Comparison of ENCODE assay signal across 13 mouse cellular contexts in genomic region chr7:96920447-96921095, GRCm38 (mm10). TPM values are rescaled to one million over a fixed set of nuclear protein-coding genes. Genes with fewer than 3 reads are reported as not detected.
DNase-seq lines count a peak whose midpoint lies in the region; ATAC-seq and TF ChIP-seq lines count a peak whose summit lies in the region.
"Had no signal": no experiment of that assay in that cellular context is flagged by ENCODE, and none has a peak within 500 bp of the region (broad histone marks: within the 10 kb centered on the region; RNA-seq: fewer than 3 reads in every experiment).

No protein-coding gene starts in this region.

- H3K4me2 ChIP-seq in hindbrain, embryonic 11.5 days (replicated peaks; ENCODE audit: low read depth, low read length), result no peak overlapping the region
- no peak overlapping the region for H3K4me2 ChIP-seq in forebrain, embryonic 15.5 days (replicated peaks)
- H3K4me2 ChIP-seq in midbrain, embryonic 14.5 days (ENCODE audit: low read length), result no peak overlapping the region
- H3K4me2 ChIP-seq: hindbrain, embryonic 15.5 days; liver, embryonic 13.5 days had no signal

- peak; percentile 88 for ATAC-seq in hindbrain, embryonic 11.5 days (ENCODE audit: low FRiP score)
- ATAC-seq in forebrain, embryonic 15.5 days (replicated peaks), result peak; percentile 63; the same call in 1 of the 2 replicates
- peak; percentile 72 for ATAC-seq in midbrain, embryonic 14.5 days (ENCODE audit: low FRiP score, low TSS enrichment)

- no peak for DNase-seq in hindbrain, embryonic 11.5 days (ENCODE audit: low spot score)
- DNase-seq in hindbrain, embryonic 10.5 days (ENCODE audit: low spot score), result no peak
- DNase-seq in ES-E14 (ENCODE audit: low read depth, low spot score), result no peak
- peak; percentile 48 for DNase-seq in midbrain, embryonic 14.5 days
- no peak for DNase-seq in spleen, adult 12 weeks (ENCODE audit: low spot score)
- DNase-seq in cerebellum, adult 11 months, result no peak
- DNase-seq in frontal cortex, postnatal 36 days (ENCODE audit: low spot score in 2 of 2), result no peak
- DNase-seq: liver, embryonic 13.5 days; thymus, adult 2 months had no signal

- no peaks in the 10 kb centered on the region for H3K9me3 ChIP-seq in hindbrain, embryonic 11.5 days (ENCODE audit: control insufficient read depth, low read length)
- H3K9me3 ChIP-seq in hindbrain, embryonic 10.5 days, result no peaks in the 10 kb centered on the region
- no peaks in the 10 kb centered on the region for H3K9me3 ChIP-seq in ES-E14 (ENCODE audit: control insufficient read depth, insufficient read depth, low read depth, low read length)
- H3K9me3 ChIP-seq in forebrain, embryonic 15.5 days, result no peaks in the 10 kb centered on the region
- H3K9me3 ChIP-seq in midbrain, embryonic 14.5 days (ENCODE audit: control insufficient read depth, low read length), result no peaks in the 10 kb centered on the region
- H3K9me3 ChIP-seq: heart, embryonic 10.5 days; hindbrain, embryonic 15.5 days; liver, embryonic 13.5 days had no signal

- H3K27me3 ChIP-seq in hindbrain, embryonic 11.5 days (ENCODE audit: control insufficient read depth, insufficient read depth, low read length), result no peaks in the 10 kb centered on the region
- no peaks in the 10 kb centered on the region for H3K27me3 ChIP-seq in hindbrain, embryonic 10.5 days (ENCODE audit: insufficient read depth, poor library complexity, severe bottlenecking)
- H3K27me3 ChIP-seq in forebrain, embryonic 15.5 days, result no peaks in the 10 kb centered on the region
- H3K27me3 ChIP-seq in midbrain, embryonic 14.5 days (ENCODE audit: control insufficient read depth, insufficient read depth, low read length), result no peaks in the 10 kb centered on the region

- no peaks in the 10 kb centered on the region for H3K36me3 ChIP-seq in hindbrain, embryonic 11.5 days (ENCODE audit: control insufficient read depth, insufficient read depth, low read length)
- H3K36me3 ChIP-seq in hindbrain, embryonic 10.5 days, result no peaks in the 10 kb centered on the region
- no peaks in the 10 kb centered on the region for H3K36me3 ChIP-seq in ES-E14 (ENCODE audit: control insufficient read depth, insufficient read depth, low read length, poor library complexity, severe bottlenecking)
- no peaks in the 10 kb centered on the region for H3K36me3 ChIP-seq in forebrain, embryonic 15.5 days
- no peaks in the 10 kb centered on the region for H3K36me3 ChIP-seq in midbrain, embryonic 14.5 days (ENCODE audit: control insufficient read depth, insufficient read depth, low read length)
- H3K36me3 ChIP-seq: heart, embryonic 10.5 days; hindbrain, embryonic 15.5 days; liver, embryonic 13.5 days had no signal

- H3K4me3 ChIP-seq in hindbrain, embryonic 11.5 days (ENCODE audit: low read depth, low read length), result no peak overlapping the region
- H3K4me3 ChIP-seq in hindbrain, embryonic 10.5 days, result no peak overlapping the region
- no peak overlapping the region for H3K4me3 ChIP-seq in ES-E14 (ENCODE audit: insufficient read depth in 1 of 2, low read depth in 1 of 2, low read length in 2 of 2, poor library complexity in 1 of 2, severe bottlenecking in 1 of 2)
- no peak overlapping the region for H3K4me3 ChIP-seq in forebrain, embryonic 15.5 days
- no peak overlapping the region for H3K4me3 ChIP-seq in midbrain, embryonic 14.5 days (replicated peaks; ENCODE audit: low read depth, low read length)
- H3K4me3 ChIP-seq: heart, embryonic 10.5 days; hindbrain, embryonic 15.5 days; liver, embryonic 13.5 days had no signal

- 39% methylated on average over 7 of the region's 7 CpGs for WGBS in hindbrain, embryonic 11.5 days
- 50% methylated on average over 7 of the region's 7 CpGs for WGBS in hindbrain, embryonic 10.5 days
- WGBS in forebrain, embryonic 15.5 days, result 35% methylated on average over 7 of the region's 7 CpGs
- WGBS in midbrain, embryonic 14.5 days, result 25% methylated on average over 7 of the region's 7 CpGs

- no peak overlapping the region for H3K27ac ChIP-seq in hindbrain, embryonic 11.5 days (ENCODE audit: low read depth, low read length)
- no peak overlapping the region for H3K27ac ChIP-seq in hindbrain, embryonic 10.5 days
- no peak overlapping the region for H3K27ac ChIP-seq in ES-E14 (ENCODE audit: insufficient read depth, low read depth, low read length, poor library complexity, severe bottlenecking)
- no peak overlapping the region for H3K27ac ChIP-seq in forebrain, embryonic 15.5 days (replicated peaks)
- H3K27ac ChIP-seq in midbrain, embryonic 14.5 days (replicated peaks; ENCODE audit: low read depth, low read length), result no peak overlapping the region
- H3K27ac ChIP-seq: heart, embryonic 10.5 days; hindbrain, embryonic 15.5 days; kidney, postnatal 0 days; liver, embryonic 13.5 days had no signal

- H3K9ac ChIP-seq in hindbrain, embryonic 11.5 days (ENCODE audit: low read depth, low read length), result no peak overlapping the region
- no peak overlapping the region for H3K9ac ChIP-seq in ES-E14 (ENCODE audit: insufficient read depth, low read depth, low read length, poor library complexity, severe bottlenecking)
- no peak overlapping the region for H3K9ac ChIP-seq in forebrain, embryonic 15.5 days (replicated peaks)
- no peak overlapping the region for H3K9ac ChIP-seq in midbrain, embryonic 14.5 days (replicated peaks; ENCODE audit: low read length)
- H3K9ac ChIP-seq: hindbrain, embryonic 15.5 days; liver, embryonic 13.5 days had no signal

- H3K4me1 ChIP-seq in hindbrain, embryonic 11.5 days (replicated peaks; ENCODE audit: control insufficient read depth, insufficient read depth, low read length), result no peaks in the 10 kb centered on the region
- H3K4me1 ChIP-seq in hindbrain, embryonic 10.5 days (replicated peaks), result peaks cover 14% of the 10 kb centered on the region
- no peaks in the 10 kb centered on the region for H3K4me1 ChIP-seq in ES-E14 (ENCODE audit: control insufficient read depth in 2 of 2, insufficient read depth in 2 of 2, low read length in 2 of 2, poor library complexity in 1 of 2)
- H3K4me1 ChIP-seq in forebrain, embryonic 15.5 days, result 0 out of 2 replicates have a peak, but pooled peaks cover 5% of the 10 kb centered on the region
- H3K4me1 ChIP-seq in midbrain, embryonic 14.5 days (ENCODE audit: control insufficient read depth, insufficient read depth, low read length), result no peaks in the 10 kb centered on the region
- H3K4me1 ChIP-seq: heart, embryonic 10.5 days; hindbrain, embryonic 15.5 days; liver, embryonic 13.5 days had no signal

- in situ Hi-C loops in ES-E14 (cut with MboI; ENCODE audit: low sequenced_read_pairs in 2 of 2, unreplicated experiment in 2 of 2), result loop anchor here in 1 of 2 experiments (25.0 kb wide), 3 partner anchors 408 to 1058 kb away; no protein-coding TSS in a partner anchor

TF ChIP-seq in ES-E14, 5 proteins besides CTCF, POLR2A, EP300 and RAD21:
- TF ChIP-seq CHD2 (IDR thresholded peaks at IDR 0.05; ENCODE audit: low read depth, low read length) (peak; percentile 59), ZNF384 (IDR thresholded peaks at IDR 0.05; ENCODE audit: low read depth, low read length) (no peak)

RNA-seq across cellular contexts. Expression of gene Nars2, which starts 30.7 kb away (rescaled TPM):
- 22.1 and 23.4 TPM in 2 replicates for polyA plus RNA-seq in hindbrain, embryonic 11.5 days (2014; fragmentation: Nextera tagmentation; extraction: Ambion mirVana)
- 22.3 and 22.7 TPM in 2 replicates for polyA plus RNA-seq in hindbrain, embryonic 10.5 days (2016; fragmentation: Nextera tagmentation; extraction: Ambion mirVana)
- 9.0 and 11.5 TPM in 2 replicates for total RNA-seq in ES-E14 (2012; rRNA removed)
- 23.5 and 24.1 TPM in 2 replicates for polyA plus RNA-seq in forebrain, embryonic 15.5 days (2015; fragmentation: Nextera tagmentation; extraction: Ambion mirVana)
- 16.5 and 18.6 TPM in 2 replicates for polyA plus RNA-seq in midbrain, embryonic 14.5 days (2014; fragmentation: Nextera tagmentation; extraction: Ambion mirVana)
